Mouse (Mus musculus) layer of hippocampus, adult 2 months (tissue): ENCODE measurements around the gene Edaradd. TPM values are rescaled to one million over a fixed set of nuclear protein-coding genes. Genes with fewer than 3 reads are reported as not detected.

Experiments used
- DNase-seq, 2 experiments: peaks; one replicate each; pipeline ENCODE4 v3.0.0; 2022; ENCODE audit warnings: low spot score in 2 of 2
- H3K27ac ChIP-seq: fragments of 200-600 bp; 2 replicates; pipeline ENCODE4 v1.8.1; 2022
- H3K4me3 ChIP-seq: fragments of 200-600 bp; 2 replicates; pipeline ENCODE4 v1.8.1; 2022; ENCODE audit warnings: mild to moderate bottlenecking
- CTCF ChIP-seq: fragments of 200-600 bp; conservative IDR thresholded peaks from 2 replicates; pipeline ENCODE4 v1.8.1; 2022; ENCODE audit warnings: antibody characterized with exemption, mild to moderate bottlenecking, moderate library complexity
- total RNA-seq, 2 experiments: library from RNA; stranded (reverse); gene quantifications; 2 replicates each; pipeline ENCODE4 v1.2.3; 2021

The Edaradd gene
- total RNA-seq, 2 experiments from 2014 or later: 0.26 to 0.29 TPM

DNA sequence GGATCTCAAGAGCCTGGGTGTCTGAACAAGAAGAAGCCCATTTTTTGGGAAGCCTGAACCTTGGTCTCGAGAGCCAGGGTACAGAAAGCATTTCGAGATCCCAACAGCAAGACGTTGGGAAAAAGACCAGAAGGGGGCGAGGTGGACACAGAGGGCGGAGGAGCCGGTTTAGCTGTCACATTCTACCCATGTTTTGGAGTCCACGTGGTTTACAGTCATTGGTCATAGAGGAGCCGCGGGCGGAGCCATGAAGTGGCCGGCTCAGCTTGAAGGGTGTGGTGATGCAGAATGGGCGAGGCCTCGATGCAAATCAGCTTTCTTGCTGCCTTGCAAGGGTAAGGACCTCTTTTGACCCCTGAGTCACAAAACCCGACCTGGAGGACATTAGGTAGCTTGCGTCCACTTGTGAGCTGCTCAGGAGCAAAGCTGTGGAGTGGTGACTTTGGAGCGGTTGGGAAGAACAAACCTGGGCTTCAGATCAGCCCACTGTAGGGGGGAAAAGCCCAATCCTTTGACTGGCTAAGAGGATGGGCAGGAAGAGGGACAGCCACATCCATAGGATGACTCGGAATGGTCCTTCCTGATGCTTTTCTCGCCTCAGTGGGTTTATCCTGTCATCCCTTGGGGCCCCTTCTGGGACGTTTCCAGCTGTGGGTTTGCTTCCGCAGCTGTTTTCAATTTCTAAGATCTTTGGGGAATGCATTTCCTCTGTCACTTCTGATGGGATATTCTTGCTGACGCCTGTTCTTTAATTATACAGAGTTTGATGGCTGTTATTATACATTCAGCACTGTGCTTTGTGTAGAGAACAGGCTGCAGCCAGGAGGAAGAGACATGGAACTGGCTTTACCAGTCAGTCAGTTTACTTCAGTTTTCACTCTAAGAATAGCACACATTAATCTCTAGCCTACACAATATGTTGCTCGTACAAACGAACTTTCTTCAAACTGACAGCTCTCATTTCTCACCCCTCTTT, 22.1 kb upstream of the Edaradd start:
- Histone ChIP-seq H3K27ac (no peak overlapping the region), H3K4me3 (peak overlapping the region; percentile 13; the same call in 1 of the 2 replicates)
- DNase-seq: no peak
- peak; percentile 43 for TF ChIP-seq CTCF

DNA sequence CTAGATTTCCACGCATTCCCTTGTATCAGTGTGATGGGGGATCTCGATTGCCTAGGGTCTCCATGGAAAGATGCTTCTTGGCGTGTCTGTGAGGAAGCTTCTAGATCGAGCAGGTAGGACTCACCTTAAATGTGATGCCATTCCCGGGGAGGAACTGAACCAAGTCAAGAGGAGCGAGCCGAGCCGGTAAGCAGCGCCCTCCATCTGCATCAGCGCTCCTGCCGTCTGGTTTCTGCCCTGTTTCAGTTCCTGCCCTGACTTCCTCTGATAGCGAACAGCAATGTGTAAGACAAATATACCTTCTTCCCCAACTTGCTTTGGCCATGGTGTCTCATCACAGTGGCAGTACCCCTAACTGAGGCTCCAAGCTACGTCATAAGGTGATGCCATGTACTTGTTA, 19.9 kb upstream of the Edaradd start:
- DNase-seq: no peak
- Histone ChIP-seq H3K4me3 (peak overlapping the region; percentile 10; the same call in 1 of the 2 replicates), H3K27ac (no peak overlapping the region)
- TF ChIP-seq CTCF: no peak

DNA sequence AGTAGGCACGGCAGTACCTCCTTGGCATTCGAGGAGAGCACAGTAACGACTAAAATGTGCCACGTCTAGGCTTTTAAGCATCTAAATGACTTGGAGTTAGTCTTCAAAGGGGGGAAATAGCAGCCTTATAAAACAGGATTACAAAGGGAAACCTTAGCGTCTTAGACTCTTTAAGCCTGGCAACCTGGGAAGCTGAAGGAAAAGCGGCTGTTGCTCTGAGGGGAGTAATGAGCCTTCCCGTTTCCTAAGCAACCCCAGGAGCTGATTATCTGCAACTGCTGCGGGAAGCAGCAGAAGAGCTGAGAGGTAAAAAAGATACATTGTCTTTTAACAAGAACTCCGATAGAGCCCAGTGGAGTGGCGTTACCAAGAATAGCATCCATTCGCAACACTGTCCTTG, 19.5 kb upstream of the Edaradd start:
- TF ChIP-seq CTCF: no peak
- H3K27ac ChIP-seq: no peak overlapping the region
- H3K4me3 ChIP-seq: peak overlapping the region; percentile 10; the same call in 1 of the 2 replicates
- no peak for DNase-seq

DNA sequence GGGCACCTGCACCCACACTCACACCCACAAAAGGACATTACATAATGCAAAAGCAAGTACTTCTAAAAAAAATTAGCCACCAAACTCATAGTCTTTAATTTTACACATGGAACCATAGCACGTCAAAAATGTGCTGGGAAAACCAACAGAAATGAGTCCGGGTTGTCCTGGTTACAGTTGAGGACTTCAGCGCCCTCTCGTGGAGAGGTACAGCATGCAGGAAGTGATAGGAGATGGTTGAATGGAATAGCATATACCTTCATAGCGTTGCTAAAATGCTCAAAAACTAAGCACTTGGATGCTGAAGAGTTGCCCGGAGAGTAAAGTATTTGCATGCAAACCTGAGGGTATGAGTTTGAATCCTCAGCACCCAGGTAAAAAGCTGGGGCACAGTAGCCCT, 17.7 kb upstream of the Edaradd start:
- no peak overlapping the region for H3K4me3 ChIP-seq
- DNase-seq: peak in 1 of 2 experiments; percentile 43

DNA sequence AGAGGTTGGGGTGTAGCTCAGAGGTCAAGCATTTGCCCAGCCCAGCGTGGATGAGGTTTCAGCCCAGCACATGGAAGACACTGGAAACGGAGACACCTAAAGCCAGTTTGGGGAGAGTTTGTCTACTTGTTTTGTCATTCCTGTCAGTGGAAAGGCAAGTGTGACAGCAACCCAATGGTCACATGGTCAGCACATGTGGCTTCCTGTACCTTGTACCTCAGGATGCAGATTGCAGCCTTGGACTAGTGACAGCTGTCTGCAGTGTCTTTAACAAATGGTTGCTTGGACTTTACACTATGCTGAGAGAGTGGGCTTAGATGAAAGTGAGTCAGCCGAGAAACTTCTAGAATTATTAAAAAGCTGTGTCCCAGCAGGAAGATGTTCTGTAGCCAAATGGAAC, 14.4 kb upstream of the Edaradd start:
- Histone ChIP-seq H3K27ac (no peak overlapping the region), H3K4me3 (no peak overlapping the region)
- no peak for TF ChIP-seq CTCF

More for the DNA sequence above, 17.7 kb upstream of the Edaradd start:
- TF ChIP-seq CTCF: peak; percentile 78
- H3K27ac ChIP-seq: no peak overlapping the region

DNA sequence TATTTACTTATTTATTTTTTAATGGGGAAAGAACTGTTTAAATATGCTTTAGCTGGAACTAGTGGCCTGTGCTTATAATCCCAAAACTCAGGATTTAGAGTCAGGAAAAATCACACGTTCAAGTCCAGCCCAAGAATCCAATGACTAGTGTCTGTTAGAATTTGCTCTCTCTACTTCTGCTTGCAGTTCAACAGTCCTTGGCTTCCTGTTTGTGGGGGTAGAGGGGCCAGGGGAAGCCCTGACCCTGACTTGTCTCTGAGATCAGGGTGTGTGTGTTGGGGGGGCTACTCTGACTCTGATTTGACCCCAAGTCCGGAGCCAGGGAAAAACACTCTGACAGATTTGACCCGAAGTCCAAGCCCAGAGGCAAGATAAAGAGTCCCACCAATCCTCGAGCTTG, 5.4 kb upstream of the Edaradd start:
- no peak for TF ChIP-seq CTCF
- Histone ChIP-seq H3K4me3 (no peak overlapping the region), H3K27ac (no peak overlapping the region)
- no peak for DNase-seq

More for the DNA sequence above, 14.4 kb upstream of the Edaradd start:
- DNase-seq: no peak

DNA sequence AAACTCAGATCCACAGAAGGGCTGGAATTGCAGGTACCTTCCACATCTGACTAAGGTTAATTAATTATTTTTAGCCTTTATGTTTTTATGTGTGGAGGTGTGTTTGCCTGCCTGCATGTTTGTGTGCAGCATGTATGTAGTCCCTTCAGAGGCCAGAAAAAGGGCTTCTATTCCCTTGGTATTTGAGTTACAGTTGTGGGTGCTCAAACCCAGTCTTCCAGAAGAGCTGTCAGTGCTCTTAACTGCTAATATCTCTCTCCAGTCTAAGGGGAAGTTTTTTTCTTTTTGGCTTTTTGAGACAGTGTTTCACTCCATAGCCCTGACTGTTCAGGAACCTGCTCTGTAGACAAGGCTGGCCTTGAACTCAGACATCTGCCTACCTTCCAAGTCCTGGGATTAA, 2.1 kb upstream of the Edaradd start:
- TF ChIP-seq CTCF: no peak
- no peak for DNase-seq
- Histone ChIP-seq H3K27ac (no peak overlapping the region), H3K4me3 (no peak overlapping the region)

DNA sequence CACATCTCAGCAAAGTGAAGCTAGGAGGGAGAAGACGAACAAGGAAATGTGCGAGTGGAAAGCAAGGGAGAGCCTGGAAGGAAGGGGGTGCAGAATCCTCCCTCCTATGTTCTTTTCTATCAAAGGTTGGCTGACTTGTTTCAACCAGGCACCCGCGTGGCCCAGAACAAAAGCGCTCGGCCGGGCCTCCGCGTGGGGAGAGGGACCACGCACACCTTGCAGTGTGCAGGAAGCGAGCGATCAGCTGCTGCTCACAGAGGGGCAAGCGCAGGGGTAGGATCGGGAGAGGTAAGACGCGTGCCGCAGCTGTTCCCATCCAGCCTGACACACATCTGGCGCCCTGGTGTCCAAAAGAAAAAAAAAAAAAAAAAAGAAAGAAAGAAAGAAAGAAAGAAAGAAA, 867 bp downstream of the Edaradd start:
- Histone ChIP-seq H3K27ac (no peak overlapping the region), H3K4me3 (peak overlapping the region; percentile 55)
- TF ChIP-seq CTCF: no peak
- DNase-seq: no peak

DNA sequence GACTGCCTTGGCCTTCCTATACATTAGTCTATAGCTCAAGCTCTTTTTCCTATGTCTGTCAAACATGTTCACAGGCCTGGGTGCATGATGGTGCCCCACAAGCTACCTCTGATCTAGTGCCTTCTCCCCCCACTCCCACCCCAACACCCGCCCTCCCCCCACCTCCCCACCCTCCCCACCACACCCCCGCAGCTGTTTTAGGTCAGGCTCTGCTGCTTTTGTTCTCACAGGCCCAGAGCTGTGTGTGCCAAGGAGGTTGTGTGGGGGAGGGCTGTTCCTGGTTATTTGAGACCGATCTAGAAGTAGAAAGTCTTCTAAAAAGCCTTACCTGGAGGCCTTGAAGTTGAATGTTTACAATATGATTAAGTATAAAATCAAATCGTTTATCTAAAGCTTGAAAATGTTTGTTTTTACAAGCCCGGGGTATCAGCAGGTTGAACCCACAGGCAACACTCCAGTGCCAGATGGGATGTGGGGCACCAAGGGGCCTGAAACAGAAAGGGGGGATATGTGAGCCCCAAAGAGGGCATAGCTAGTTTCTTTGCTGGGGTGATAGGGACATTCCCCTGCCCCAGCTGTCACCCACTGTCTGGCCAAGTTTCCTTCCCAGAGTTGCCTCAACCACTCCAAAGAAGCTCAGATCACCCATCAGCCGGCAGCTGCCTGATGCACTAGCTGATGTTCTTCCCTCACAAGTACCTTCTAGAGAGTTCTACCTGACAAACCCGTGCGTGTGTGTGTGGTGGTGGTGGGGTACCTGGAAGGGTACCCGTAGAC, 8.9 kb downstream of the Edaradd start:
- Histone ChIP-seq H3K4me3 (no peak overlapping the region), H3K27ac (no peak overlapping the region)
- no peak for DNase-seq
- TF ChIP-seq CTCF: no peak

DNA sequence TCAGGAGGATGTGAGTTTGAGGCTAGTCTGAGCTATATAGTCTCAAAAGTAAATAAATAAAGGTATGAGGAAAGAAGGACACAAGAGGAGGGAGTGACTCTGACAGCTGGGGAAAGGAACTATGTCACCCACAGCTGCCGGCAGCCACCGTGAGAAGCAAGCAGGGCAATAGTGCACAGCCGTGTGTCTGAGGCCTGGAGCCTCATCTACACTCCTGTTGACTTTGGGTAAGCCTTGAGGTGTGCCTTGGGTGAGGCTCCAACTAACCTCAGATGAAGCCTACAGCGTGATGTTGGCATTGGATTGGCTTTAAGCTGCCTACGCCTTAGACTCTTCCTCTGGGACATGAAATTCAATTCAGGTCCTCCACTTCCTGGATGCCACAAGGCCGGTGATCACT, 10.2 kb downstream of the Edaradd start:
- DNase-seq: no peak
- Histone ChIP-seq H3K4me3 (no peak overlapping the region), H3K27ac (no peak overlapping the region)
- no peak for TF ChIP-seq CTCF

DNA sequence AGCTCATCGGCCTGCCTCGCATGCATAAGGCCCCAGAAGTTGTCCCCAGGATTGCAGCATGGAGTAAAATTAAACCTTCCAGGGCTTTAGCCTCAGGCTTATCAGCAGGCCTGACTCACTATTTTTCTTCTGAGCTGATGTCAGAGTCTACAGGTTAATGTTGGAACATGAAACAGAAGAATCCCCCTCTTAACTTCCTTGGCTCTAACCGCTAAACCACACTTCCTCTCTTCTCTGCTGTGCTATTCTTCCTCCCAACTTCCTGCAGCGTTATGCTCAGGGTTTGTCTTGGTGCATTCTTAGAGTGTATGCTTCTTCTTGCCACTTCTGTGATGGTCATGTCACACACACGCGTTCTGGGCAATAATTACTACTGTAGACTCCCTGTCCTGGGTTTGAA, 12.8 kb downstream of the Edaradd start:
- Histone ChIP-seq H3K4me3 (no peak overlapping the region), H3K27ac (no peak overlapping the region)
- no peak for DNase-seq
- TF ChIP-seq CTCF: no peak

DNA sequence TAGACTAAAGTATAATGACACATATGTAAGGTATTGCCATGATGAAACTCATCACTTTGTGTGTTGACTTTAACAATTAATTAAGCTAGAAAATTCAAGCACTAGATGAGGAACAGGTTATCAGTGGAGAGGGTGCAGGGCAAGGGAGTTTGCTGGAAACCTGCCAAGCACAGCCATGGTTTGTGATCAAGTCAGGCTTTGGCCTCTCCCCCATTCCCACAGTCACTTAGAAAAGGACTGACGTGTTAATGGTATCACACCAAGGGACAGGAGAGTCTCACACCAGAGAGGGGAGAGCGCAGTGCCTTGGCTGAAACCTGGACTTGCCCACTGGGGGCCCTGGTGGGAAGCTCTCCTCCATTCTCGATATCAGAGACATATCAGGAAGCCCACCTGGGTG, 14.9 kb downstream of the Edaradd start:
- Histone ChIP-seq H3K27ac (no peak overlapping the region), H3K4me3 (no peak overlapping the region)
- TF ChIP-seq CTCF: no peak
- DNase-seq: no peak

DNA sequence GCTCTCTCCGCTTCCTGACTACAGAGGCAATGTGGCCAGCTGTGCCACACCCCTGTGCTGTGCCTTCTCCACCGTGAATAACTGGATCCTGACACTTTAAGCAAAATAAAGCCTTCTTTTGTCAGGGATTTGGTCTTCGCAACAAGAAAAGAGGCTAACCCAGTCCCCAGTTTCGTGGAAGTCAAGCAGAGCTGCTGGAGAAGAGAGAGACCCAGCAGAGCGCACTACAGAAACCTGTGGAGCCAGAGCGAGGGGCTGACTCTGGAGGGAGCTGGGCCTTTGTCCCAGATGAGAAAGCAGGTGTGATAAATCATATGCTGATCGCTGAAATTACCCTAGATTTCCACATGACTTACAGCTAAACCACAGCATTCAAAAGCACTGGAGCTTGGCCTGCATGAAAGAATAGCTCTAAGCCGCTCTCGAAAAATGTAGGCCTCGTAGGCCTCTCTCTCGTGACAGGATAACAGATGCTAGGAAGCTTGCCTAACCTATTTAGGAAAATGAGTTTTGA, 16.9 kb downstream of the Edaradd start:
- Histone ChIP-seq H3K27ac (no peak overlapping the region), H3K4me3 (no peak overlapping the region)
- no peak for DNase-seq
- no peak for TF ChIP-seq CTCF
